Mouse (Mus musculus): ENCODE measurements around the gene Mtmr10. TPM values are rescaled to one million over a fixed set of nuclear protein-coding genes. Genes with fewer than 3 reads are reported as not detected.
A peak's percentile ranks its signal among the peaks of the same experiment; 100 is the strongest.

The Mtmr10 gene
- polyA plus RNA-seq, 1 experiment from 2014 or later, result 11.2 TPM

DNA sequence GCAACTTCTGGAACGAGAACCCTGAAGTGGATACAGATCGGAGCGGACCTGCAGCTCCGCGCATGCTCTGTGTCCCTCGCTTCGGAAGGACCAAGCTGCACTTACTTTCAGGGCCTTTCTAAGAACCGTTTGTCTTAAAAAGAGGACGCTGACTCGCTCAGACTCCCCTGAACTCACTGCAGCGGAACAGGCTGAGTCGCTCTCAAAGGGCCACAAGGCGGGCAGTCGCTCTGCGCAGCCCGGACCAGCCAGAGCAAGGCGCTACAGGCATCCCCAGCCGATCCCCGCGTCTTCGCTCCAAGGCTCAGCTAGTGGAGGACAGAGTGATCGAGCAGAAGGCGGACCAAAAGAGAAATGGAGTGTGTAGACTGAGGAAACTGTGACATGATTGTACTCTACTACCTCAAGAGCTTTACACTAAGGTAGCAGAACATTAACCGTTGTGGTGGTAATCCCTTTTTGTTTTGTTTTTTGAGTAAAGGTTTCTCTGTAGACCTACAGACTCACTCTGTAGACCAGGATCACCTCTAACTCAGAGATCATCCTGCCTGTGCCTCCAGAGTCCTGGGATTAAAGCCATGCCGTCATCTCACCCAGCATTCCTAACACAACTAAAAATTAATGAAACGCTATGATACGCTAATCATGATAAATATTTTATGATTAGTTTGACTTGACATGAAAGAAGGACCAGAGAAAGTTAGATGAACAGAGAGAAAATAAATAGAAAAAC is 86.5 kb downstream of the Mtmr10 start, which contains the start of gene Fan1:
Gene Fan1 (minus strand): TSS at position 266 of the 733 bp plus-strand sequence.
- H3K4me1 ChIP-seq (replicated peaks; ENCODE audit: control insufficient read depth, insufficient read depth, low read length), result no peaks in the 10 kb centered on the region; the same call in 1 of the 2 replicates
- peaks cover 19% of the 10 kb centered on the region for H3K36me3 ChIP-seq (ENCODE audit: control insufficient read depth, insufficient read depth, low read length)
- peak within 1 kb of the TSS; percentile 91 for H3K9ac ChIP-seq (ENCODE audit: low read length)
- H3K4me2 ChIP-seq (ENCODE audit: low read depth, low read length), result peak within 1 kb of the TSS; percentile 81
- peak within 1 kb of the TSS; percentile 97 for H3K27ac ChIP-seq (ENCODE audit: low read length)
- H3K9me3 ChIP-seq (ENCODE audit: control insufficient read depth, low read length), result no peaks in the 10 kb centered on the region
- ATAC-seq (ENCODE audit: low read depth), result peak; percentile 98
- peak within 1 kb of the TSS; percentile 79 for H3K4me3 ChIP-seq (ENCODE audit: low read length)
- 3% methylated on average over 27 of the region's 27 CpGs for WGBS
- H3K27me3 ChIP-seq (ENCODE audit: control insufficient read depth, insufficient read depth, low read depth, low read length), result no peaks in the 10 kb centered on the region

Small RNA genes lying within 50 kb of the gene (microRNA-seq; reads per million reads assigned to microRNA genes)
- gene Mir6416, result not detected

Other genes starting within 250 kb of the Mtmr10 start
- gene Trpm1, start 133.8 kb upstream of the Mtmr10 start, polyA plus RNA-seq (2015; fragmentation: Nextera tagmentation; extraction: Ambion mirVana), result 0.10 TPM in 1 of 2 replicates, not detected in the other
- gene Fan1, start 86.4 kb downstream of the Mtmr10 start, polyA plus RNA-seq (2015; fragmentation: Nextera tagmentation; extraction: Ambion mirVana), result 5.4 and 6.4 TPM in 2 replicates
- gene Mphosph10, start 104.6 kb downstream of the Mtmr10 start, polyA plus RNA-seq (2015; fragmentation: Nextera tagmentation; extraction: Ambion mirVana), result 31.5 and 36.4 TPM in 2 replicates
- gene Mcee, start 105.0 kb downstream of the Mtmr10 start, polyA plus RNA-seq (2015; fragmentation: Nextera tagmentation; extraction: Ambion mirVana), result 86.3 and 88.0 TPM in 2 replicates
- gene Apba2, start 214.1 kb downstream of the Mtmr10 start, polyA plus RNA-seq (2015; fragmentation: Nextera tagmentation; extraction: Ambion mirVana), result 1.5 and 1.7 TPM in 2 replicates

Data from lung, embryonic 16.5 days (tissue).